Mouse (Mus musculus): ENCODE results near the gene Nlgn2.

DNA sequence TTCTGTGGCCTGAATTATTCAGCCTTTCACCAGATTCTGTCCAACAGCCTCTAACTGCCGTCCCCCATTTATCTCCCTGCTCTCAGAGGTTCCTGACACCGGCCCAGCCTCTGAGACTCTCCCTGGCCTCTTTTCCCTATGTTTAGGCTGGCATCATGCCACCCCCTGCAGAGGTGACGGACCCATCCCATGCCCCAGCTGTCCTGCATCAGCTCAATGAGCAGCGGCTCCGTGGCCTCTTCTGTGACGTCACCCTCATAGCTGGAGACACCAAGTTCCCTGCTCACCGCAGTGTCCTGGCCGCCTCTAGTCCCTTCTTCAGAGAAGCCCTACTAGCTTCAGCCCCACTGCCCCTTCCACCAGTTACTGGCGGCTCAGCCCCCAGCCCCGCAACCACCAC lies 61.9 kb downstream of the Nlgn2 start:
- TF ChIP-seq GATA1 (IDR thresholded peaks at IDR 0.05; ENCODE audit: borderline replicate concordance, low read length) (no peak), FLI1 (IDR thresholded peaks at IDR 0.05; ENCODE audit: low read length) (no peak)
